Mouse (Mus musculus): Measurements from ENCODE around the gene Ppt2.

- TF ChIP-seq POLR2A (IDR thresholded peaks at IDR 0.05; ENCODE audit: borderline replicate concordance, control insufficient read depth, low read depth, low read length) (no peak), CTCF (IDR thresholded peaks at IDR 0.05; ENCODE audit: control insufficient read depth, insufficient read depth, low read length) (no peak)
Observed at GRCm38 (mm10) chr17:34589206-34589605, 39.1 kb downstream of the Ppt2 start.

Data from bone marrow, adult 2 months (tissue).